Mouse (Mus musculus) heart, embryonic 14.5 days (tissue): ENCODE results near the gene Shprh. TPM values are rescaled to one million over a fixed set of nuclear protein-coding genes. Genes with fewer than 3 reads are reported as not detected.
"Not testable (repeated sequence)": the region's sequence is repeated elsewhere in the genome, so short reads cannot be mapped to it uniquely, and the experiment has no call there.

Source experiments
- ATAC-seq: fragments of 200-750 bp; cut with Nextera tagmentation; 2 replicates; pipeline ENCODE4 v1.8.0; 2017; ENCODE audit warnings: low read depth, moderate TSS enrichment; ENCODE audit not compliant: insufficient number of reproducible peaks, insufficient read depth, low FRiP score
- H3K27ac ChIP-seq, 2 experiments: fragments of 200-500 bp in 1 of 2; fragments of 300-500 bp in 1 of 2; sonication (generic) in 1 of 2; replicated peaks in 1 of 2; 2 replicates each; pipeline ENCODE4 v1.5.1; 2012 to 2014; ENCODE audit warnings: low read depth in 2 of 2, low read length in 2 of 2, control low read depth in 1 of 2, mild to moderate bottlenecking in 1 of 2, mixed read lengths in 1 of 2; ENCODE audit not compliant: control insufficient read depth in 1 of 2, insufficient read depth in 1 of 2
- H3K27me3 ChIP-seq: fragments of 300-500 bp; sonication (generic); 2 replicates; pipeline ENCODE4 v1.6.1; 2014; ENCODE audit warnings: mild to moderate bottlenecking, low read length, control low read depth; ENCODE audit not compliant: control insufficient read depth, insufficient read depth
- H3K36me3 ChIP-seq: fragments of 300-500 bp; sonication (generic); 2 replicates; pipeline ENCODE4 v1.6.1; 2014; ENCODE audit warnings: mild to moderate bottlenecking, control low read depth, low read length, mixed read lengths; ENCODE audit not compliant: control insufficient read depth, insufficient read depth
- H3K4me1 ChIP-seq, 2 experiments: fragments of 200-500 bp in 1 of 2; fragments of 300-500 bp in 1 of 2; sonication (generic) in 1 of 2; 2 replicates each; pipeline ENCODE4 v1.6.1; 2012 to 2014; ENCODE audit warnings: low read length in 2 of 2, control low read depth in 1 of 2, mixed read lengths in 1 of 2; ENCODE audit not compliant: control insufficient read depth in 2 of 2, insufficient read depth in 2 of 2
- H3K4me2 ChIP-seq: fragments of 300-500 bp; sonication (generic); 2 replicates; pipeline ENCODE4 v1.6.1; 2014; ENCODE audit warnings: mild to moderate bottlenecking, low read length
- H3K4me3 ChIP-seq, 2 experiments: fragments of 200-500 bp in 1 of 2; fragments of 300-500 bp in 1 of 2; sonication (generic) in 1 of 2; 2 replicates each; pipeline ENCODE4 v1.5.1; 2012 to 2014; ENCODE audit warnings: low read length in 2 of 2, mild to moderate bottlenecking in 2 of 2, control low read depth in 1 of 2, low read depth in 1 of 2, moderate library complexity in 1 of 2; ENCODE audit not compliant: control insufficient read depth in 1 of 2, insufficient read depth in 1 of 2
- H3K9ac ChIP-seq: fragments of 300-500 bp; sonication (generic); 2 replicates; pipeline ENCODE4 v1.6.1; 2014; ENCODE audit warnings: mild to moderate bottlenecking, low read length
- H3K9me3 ChIP-seq: fragments of 300-500 bp; sonication (generic); 2 replicates; pipeline ENCODE4 v1.6.1; 2016; ENCODE audit warnings: low read length, control low read depth; ENCODE audit not compliant: control insufficient read depth
- WGBS: fragments of 180-500 bp; shearing (Covaris S2); extraction: QIAGEN DNeasy Blood & Tissue Kit; methylation state at CpG from one replicate; pipeline ENCODE4 v1.1.7; 2014; 5-methylcytosine and 5-hydroxymethylcytosine counted together
- polyA plus RNA-seq: library from polyadenylated mRNA; unstranded; fragments of >200 nt; fragmentation: Nextera tagmentation; extraction: Ambion mirVana; gene quantifications from 2 replicates; pipeline ENCODE4 v1.2.1, GENCODE M21; 2014

Shprh gene
- polyA plus RNA-seq, 1 experiment from 2014 or later, result 13.9 TPM

DNA sequence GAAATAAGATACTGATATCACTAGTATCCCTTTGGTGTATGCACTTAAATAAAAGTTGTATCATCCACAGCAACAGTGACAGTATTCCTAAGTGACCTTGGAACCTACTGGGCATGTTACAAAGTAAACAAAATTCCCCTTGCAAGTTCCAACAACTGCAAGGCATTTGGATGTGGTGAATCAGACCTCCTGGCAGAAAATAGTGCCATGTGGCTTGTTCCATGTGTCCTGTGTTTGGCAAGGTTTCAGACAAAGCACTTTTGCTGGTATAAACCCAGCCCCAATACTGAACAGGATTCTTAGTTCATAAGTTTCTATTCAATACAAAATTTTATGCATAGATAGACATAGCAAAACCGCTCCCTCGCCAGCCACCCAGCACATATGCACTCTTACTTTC is 49.1 kb downstream of the Shprh start:
- no peaks in the 10 kb centered on the region for H3K27me3 ChIP-seq
- WGBS, result 95% methylated on average over 2 of the region's 2 CpGs
- ATAC-seq, result no peak
- no peaks in the 10 kb centered on the region for H3K9me3 ChIP-seq
- H3K27ac ChIP-seq, result peak overlapping the region in 1 of 2 experiments; percentile 28; a peak in 1 of 4 replicates
- H3K36me3 ChIP-seq, result peaks cover 76% of the 10 kb centered on the region
- H3K9ac ChIP-seq, result no peak overlapping the region
- H3K4me2 ChIP-seq, result no peak overlapping the region
- H3K4me1 ChIP-seq, result no peaks in the 10 kb centered on the region
- no peak overlapping the region for H3K4me3 ChIP-seq

DNA sequence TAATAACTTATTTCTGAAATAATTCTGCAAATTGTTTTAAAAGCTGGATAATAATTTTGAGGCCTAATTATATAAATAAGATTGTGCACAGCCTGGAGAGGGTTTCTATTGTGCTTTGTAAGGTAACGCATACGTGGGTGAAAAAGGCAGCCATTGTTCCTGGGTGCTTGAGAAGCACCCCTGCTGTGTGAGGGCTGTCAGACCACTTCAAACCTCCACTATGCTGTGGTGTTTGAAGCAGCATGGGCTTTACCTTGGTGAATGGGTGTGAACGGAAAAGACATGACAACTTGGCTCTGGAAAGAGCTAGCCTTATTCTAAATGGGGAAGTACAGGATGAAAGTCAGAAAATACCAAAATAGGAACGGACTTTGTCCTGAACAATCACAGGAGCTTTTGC is 50.8 kb downstream of the Shprh start:
- peak overlapping the region in 1 of 2 experiments; percentile 24; a peak in 1 of 4 replicates for H3K27ac ChIP-seq
- H3K4me1 ChIP-seq, result no peaks in the 10 kb centered on the region
- H3K9ac ChIP-seq, result no peak overlapping the region
- 47% methylated on average over 4 of the region's 4 CpGs for WGBS
- H3K9me3 ChIP-seq, result no peaks in the 10 kb centered on the region
- peaks cover 72% of the 10 kb centered on the region for H3K36me3 ChIP-seq
- no peak; the same call in 1 of the 2 replicates for ATAC-seq
- no peak overlapping the region for H3K4me2 ChIP-seq
- H3K4me3 ChIP-seq, result no peak overlapping the region
- H3K27me3 ChIP-seq, result no peaks in the 10 kb centered on the region

DNA sequence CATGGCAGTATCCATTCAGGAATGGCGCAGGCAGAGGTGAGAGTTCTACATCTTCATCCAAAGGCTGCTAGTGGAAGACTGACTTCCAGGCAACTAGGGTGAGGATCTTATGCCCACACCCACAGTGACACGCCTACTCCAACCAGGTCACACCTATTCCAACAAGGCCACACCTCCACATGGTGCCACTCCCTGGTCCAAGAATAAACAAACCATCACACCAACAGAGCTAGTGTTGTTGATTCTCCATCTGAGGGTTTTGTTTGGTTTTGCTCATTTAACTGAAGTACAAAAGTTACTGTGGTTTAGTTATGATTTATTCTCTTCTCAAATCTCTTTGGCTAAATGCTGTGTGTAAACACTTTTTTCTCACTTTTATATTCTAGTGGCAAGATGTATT is 56.7 kb downstream of the Shprh start:
- not testable (repeated sequence) for H3K4me3 ChIP-seq, H3K4me1 ChIP-seq, H3K4me2 ChIP-seq, H3K27me3 ChIP-seq, H3K27ac ChIP-seq, ATAC-seq, H3K9me3 ChIP-seq, H3K9ac ChIP-seq
- 87% methylated on average over 2 of the region's 2 CpGs for WGBS
- peaks cover 66% of the 10 kb centered on the region for H3K36me3 ChIP-seq

DNA sequence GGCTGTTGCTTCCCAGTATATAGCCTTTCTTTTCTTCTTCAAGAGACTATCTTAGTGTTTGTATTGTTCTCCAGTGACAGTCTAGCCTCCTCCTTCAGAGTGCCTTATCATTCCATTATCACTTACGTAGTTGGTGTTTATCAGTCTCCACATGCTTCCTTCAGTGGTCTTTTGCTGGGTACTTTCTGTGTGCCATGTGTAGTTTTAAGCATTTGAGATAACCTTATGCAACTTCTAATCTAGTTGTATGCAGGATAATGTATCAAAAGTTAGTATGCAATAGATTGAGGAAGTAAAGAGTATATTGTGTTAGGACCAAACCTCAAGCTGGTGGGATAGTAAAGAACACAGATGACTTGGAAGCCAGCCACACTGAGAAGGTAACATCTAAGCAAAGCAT is 59.4 kb downstream of the Shprh start:
- H3K9me3 ChIP-seq, result no peaks in the 10 kb centered on the region
- H3K36me3 ChIP-seq, result peaks cover 68% of the 10 kb centered on the region
- no peak overlapping the region for H3K9ac ChIP-seq
- no peak overlapping the region for H3K27ac ChIP-seq
- ATAC-seq, result no peak
- H3K4me3 ChIP-seq, result no peak overlapping the region
- no peaks in the 10 kb centered on the region for H3K27me3 ChIP-seq
- H3K4me2 ChIP-seq, result no peak overlapping the region
- H3K4me1 ChIP-seq, result peaks cover 0 to 9% of the 10 kb centered on the region in 2 experiments; a peak in 1 of 4 replicates
- 55% methylated on average over 1 of the region's 1 CpGs for WGBS

DNA sequence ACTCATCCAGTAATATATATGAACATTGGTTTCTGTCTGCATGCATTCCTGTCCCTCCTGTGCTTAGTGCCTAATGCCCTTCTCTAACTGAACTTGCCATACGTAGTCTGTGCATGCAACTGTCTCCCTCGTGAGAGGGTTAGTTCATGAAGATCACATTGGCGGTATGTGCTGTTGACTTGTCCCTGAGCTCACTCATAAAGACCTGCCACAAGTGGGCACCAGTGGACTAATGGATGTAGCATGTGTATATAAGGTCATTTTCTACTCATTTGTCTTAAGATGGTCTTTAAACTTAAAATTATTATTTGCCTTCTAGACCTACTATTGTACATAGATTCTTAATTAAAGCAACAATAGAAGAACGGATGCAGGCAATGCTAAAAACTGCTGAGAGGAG is 62.8 kb downstream of the Shprh start:
- peaks cover 0 to 9% of the 10 kb centered on the region in 2 experiments; a peak in 1 of 4 replicates for H3K4me1 ChIP-seq
- no peak for ATAC-seq
- WGBS, result 68% methylated on average over 4 of the region's 4 CpGs
- H3K4me3 ChIP-seq, result no peak overlapping the region
- peaks cover 64% of the 10 kb centered on the region for H3K36me3 ChIP-seq
- no peak overlapping the region for H3K4me2 ChIP-seq
- H3K9ac ChIP-seq, result no peak overlapping the region
- no peaks in the 10 kb centered on the region for H3K27me3 ChIP-seq
- no peak overlapping the region for H3K27ac ChIP-seq
- no peaks in the 10 kb centered on the region for H3K9me3 ChIP-seq

DNA sequence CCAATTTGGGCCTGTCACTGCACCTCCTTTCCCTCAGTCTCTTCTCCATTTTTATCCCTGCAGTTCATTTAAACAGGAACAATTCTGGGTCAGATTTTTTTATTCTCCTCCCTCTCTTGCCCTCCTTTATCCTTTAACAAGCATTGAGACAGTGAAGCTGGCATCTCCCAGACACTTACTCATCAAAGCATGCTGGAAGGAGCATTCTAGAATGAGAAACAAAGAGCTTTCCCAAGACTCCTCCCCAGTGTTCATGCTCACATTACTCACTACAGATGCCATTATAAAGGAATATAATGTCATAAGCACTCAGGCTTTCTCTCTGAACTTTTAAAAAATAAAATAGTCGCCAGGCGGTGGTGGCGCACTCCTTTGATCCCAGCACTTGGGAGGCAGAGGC is 77.2 kb downstream of the Shprh start:
- Histone ChIP-seq H3K4me2 (no peak overlapping the region), H3K27ac (no peak overlapping the region), H3K36me3 (no peaks in the 10 kb centered on the region), H3K27me3 (no peaks in the 10 kb centered on the region), H3K9ac (no peak overlapping the region), H3K9me3 (no peaks in the 10 kb centered on the region), H3K4me1 (peaks cover 0 to 10% of the 10 kb centered on the region in 2 experiments; a peak in 2 of 4 replicates), H3K4me3 (no peak overlapping the region)
- 85% methylated on average over 3 of the region's 3 CpGs for WGBS
- ATAC-seq, result no peak

DNA sequence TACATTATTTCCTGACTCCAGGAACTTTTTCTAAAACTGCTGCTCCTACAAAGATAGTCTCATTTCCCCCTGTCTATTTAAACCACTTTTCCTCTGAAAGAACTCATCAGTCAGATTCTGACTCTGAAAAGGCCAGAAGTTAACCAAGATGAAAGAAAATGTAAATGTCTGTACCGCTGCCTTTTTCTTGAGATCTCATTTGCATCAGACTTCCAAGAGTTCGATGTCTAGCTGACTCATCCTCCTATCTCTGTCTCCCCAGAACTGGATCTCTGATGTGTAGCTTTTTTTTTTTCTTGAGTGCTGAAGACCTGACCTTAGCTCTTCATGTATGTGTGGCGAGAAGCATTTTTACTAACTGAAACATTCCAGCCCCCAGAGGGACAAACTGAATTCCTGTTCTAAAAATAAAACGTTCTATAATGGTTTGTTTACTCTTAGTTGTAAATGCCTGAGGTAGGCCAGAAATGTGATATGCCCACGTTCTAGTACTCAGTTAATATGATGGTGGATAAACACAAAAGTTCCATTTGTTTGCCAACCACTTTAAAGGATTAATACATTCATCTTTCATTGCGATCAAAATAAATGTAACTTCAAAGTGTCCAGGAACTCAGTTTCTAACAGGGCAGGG is 80.4 kb downstream of the Shprh start:
- peaks cover 2 to 20% of the 10 kb centered on the region in 2 experiments; a peak in 3 of 4 replicates for H3K4me1 ChIP-seq
- ATAC-seq, result no peak
- 23% methylated on average over 6 of the region's 6 CpGs for WGBS
- H3K27me3 ChIP-seq, result no peaks in the 10 kb centered on the region
- H3K27ac ChIP-seq, result peak overlapping the region; percentile 65 to 68
- no peak overlapping the region for H3K4me2 ChIP-seq
- no peak overlapping the region for H3K4me3 ChIP-seq
- H3K9me3 ChIP-seq, result no peaks in the 10 kb centered on the region
- H3K9ac ChIP-seq, result no peak overlapping the region
- H3K36me3 ChIP-seq, result no peaks in the 10 kb centered on the region

DNA sequence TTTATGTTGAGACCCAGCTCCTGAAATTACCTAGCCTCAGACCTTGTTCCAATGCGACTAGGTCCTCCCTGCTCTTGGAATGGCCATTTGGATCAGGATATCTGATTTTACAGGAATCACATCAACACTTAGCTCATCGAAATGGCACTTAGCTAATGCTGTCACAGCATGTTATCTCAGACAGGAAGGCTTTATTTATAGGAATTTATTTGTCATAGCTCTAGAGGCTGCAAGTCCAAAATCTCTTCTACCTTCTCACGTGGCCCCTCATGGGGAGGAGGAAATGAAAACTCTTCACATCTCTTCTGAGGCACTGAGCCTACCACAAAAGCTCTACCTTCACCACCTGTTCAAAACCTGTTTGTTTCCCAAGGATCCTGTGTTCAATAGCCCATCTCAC is 84.0 kb downstream of the Shprh start:
- Histone ChIP-seq H3K4me1 (peaks cover 2 to 20% of the 10 kb centered on the region in 2 experiments; a peak in 3 of 4 replicates), H3K4me2 (no peak overlapping the region), H3K9ac (no peak overlapping the region), H3K36me3 (no peaks in the 10 kb centered on the region), H3K27ac (peak overlapping the region; percentile 58 to 59; a peak in 3 of 4 replicates), H3K9me3 (no peaks in the 10 kb centered on the region), H3K27me3 (no peaks in the 10 kb centered on the region), H3K4me3 (no peak overlapping the region)
- no peak for ATAC-seq
- 9% methylated on average over 3 of the region's 3 CpGs for WGBS
